Mouse (Mus musculus) intestine, postnatal 0 days (tissue): ENCODE data around the gene Slc9a3r1. TPM values are rescaled to one million over a fixed set of nuclear protein-coding genes. Genes with fewer than 3 reads are reported as not detected.

Experiments
- ATAC-seq: fragments of 200-750 bp; cut with Nextera tagmentation; 2 replicates; pipeline ENCODE4 v1.8.0; 2017; ENCODE audit warnings: mild to moderate bottlenecking, moderate TSS enrichment, moderate library complexity
- H3K27ac ChIP-seq: fragments of 300-500 bp; sonication (generic); 2 replicates; pipeline ENCODE4 v1.5.1; 2014; ENCODE audit warnings: mild to moderate bottlenecking, low read depth, low read length, moderate library complexity
- H3K27me3 ChIP-seq: fragments of 300-500 bp; sonication (generic); replicated peaks from 2 replicates; pipeline ENCODE4 v1.6.1; 2014; ENCODE audit warnings: low read length, mixed read lengths; ENCODE audit not compliant: control insufficient read depth, insufficient read depth
- H3K36me3 ChIP-seq: fragments of 300-500 bp; sonication (generic); 2 replicates; pipeline ENCODE4 v1.6.1; 2014; ENCODE audit warnings: mild to moderate bottlenecking, moderate library complexity; ENCODE audit not compliant: control insufficient read depth, insufficient read depth
- H3K4me1 ChIP-seq: fragments of 300-500 bp; sonication (generic); replicated peaks from 2 replicates; pipeline ENCODE4 v1.6.1; 2014; ENCODE audit warnings: antibody characterized with exemption, low read length, mixed read lengths; ENCODE audit not compliant: control insufficient read depth, insufficient read depth
- H3K4me2 ChIP-seq: fragments of 300-500 bp; sonication (generic); replicated peaks from 2 replicates; pipeline ENCODE4 v1.6.1; 2014; ENCODE audit warnings: low read depth, mild to moderate bottlenecking, moderate library complexity
- H3K4me3 ChIP-seq: fragments of 300-500 bp; sonication (generic); 2 replicates; pipeline ENCODE4 v1.5.1; 2014; ENCODE audit warnings: low read depth, low read length
- H3K9ac ChIP-seq: fragments of 300-500 bp; sonication (generic); 2 replicates; pipeline ENCODE4 v1.6.1; 2014; ENCODE audit warnings: mild to moderate bottlenecking, low read depth, low read length
- H3K9me3 ChIP-seq: fragments of 300-500 bp; sonication (generic); 2 replicates; pipeline ENCODE4 v1.6.1; 2016; ENCODE audit warnings: mixed run types; ENCODE audit not compliant: control insufficient read depth
- CTCF ChIP-seq: sonication (generic); IDR thresholded peaks from 2 replicates; pipeline ENCODE4 v1.5.1; 2016; ENCODE audit warnings: low read depth, mild to moderate bottlenecking, control low read depth, antibody characterized with exemption, moderate library complexity
- WGBS: fragments of 180-500 bp; shearing (Covaris S2); extraction: QIAGEN DNeasy Blood & Tissue Kit; methylation state at CpG from one replicate; pipeline ENCODE4 v1.1.7; 2014; 5-methylcytosine and 5-hydroxymethylcytosine counted together
- polyA plus RNA-seq: library from polyadenylated mRNA; unstranded; fragments of >200 nt; fragmentation: Nextera tagmentation; extraction: Ambion mirVana; gene quantifications from 2 replicates; pipeline ENCODE4 v1.2.1, GENCODE M21; 2015

Gene Slc9a3r1
- polyA plus RNA-seq, 1 experiment from 2014 or later, result 679 TPM

DNA sequence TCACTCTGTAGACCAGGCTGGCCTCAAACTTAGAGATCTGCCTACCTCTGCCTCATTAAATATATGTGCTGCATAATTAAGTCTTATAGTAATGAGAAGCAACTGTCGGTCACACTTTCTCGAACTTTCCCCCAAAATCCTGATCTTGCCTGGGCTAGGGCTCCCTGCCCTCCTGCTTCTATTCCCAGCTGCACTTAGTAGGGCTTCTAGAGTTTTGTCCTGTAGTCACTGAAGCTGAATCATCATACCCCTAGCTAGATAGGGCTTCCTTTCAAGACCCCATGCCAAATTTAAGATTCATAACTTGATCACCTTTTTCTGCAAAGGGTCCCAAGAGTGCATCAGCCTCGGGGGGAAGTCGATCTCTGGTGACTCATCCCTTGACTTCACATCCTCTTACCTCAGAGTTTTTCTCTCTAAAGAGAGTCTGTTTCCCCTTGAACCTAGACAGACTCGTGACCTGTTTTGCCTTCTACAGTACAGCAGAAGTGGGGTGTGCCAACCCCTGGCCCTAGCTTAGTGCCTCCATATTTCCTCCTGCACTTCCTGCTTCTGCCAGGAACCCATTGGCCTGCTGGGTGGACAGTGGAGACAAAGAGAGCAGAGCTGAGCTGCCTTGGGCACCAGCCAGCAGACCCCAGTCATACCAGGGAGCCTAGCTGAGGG lies 24.4 kb upstream of the Slc9a3r1 start:
- H3K4me1 ChIP-seq, result no peaks in the 10 kb centered on the region
- H3K27me3 ChIP-seq, result no peaks in the 10 kb centered on the region
- H3K4me2 ChIP-seq, result no peak overlapping the region
- H3K9ac ChIP-seq, result no peak overlapping the region
- H3K9me3 ChIP-seq, result no peaks in the 10 kb centered on the region
- no peaks in the 10 kb centered on the region for H3K36me3 ChIP-seq
- H3K4me3 ChIP-seq, result no peak overlapping the region
- ATAC-seq, result no peak
- WGBS, result 77% methylated on average over 5 of the region's 5 CpGs
- H3K27ac ChIP-seq, result no peak overlapping the region
- TF ChIP-seq CTCF, result no peak

DNA sequence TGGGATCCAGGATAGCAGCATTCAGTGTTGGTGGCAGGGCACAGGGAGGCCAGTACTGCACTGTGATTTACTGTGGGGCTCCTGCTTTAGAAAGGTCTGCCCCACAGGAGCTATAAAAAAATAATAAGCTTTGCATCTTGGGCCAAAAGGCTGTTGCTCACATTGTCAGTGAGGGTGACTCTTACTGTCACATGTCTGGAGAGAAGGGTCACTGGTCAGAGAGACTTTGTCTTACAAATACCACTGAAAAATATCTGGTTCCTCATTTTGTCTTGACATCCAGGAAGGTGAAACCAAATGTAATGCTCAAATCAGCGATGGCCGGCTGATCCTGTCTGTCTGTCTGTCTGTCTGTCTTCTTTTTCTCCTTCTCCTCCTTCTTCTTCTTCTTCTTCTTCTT lies 21.2 kb upstream of the Slc9a3r1 start:
- H3K9me3 ChIP-seq, result no peaks in the 10 kb centered on the region
- no peaks in the 10 kb centered on the region for H3K27me3 ChIP-seq
- H3K36me3 ChIP-seq, result no peaks in the 10 kb centered on the region
- H3K4me1 ChIP-seq, result no peaks in the 10 kb centered on the region
- no peak for ATAC-seq
- no peak overlapping the region for H3K27ac ChIP-seq
- no peak for TF ChIP-seq CTCF
- H3K9ac ChIP-seq, result no peak overlapping the region
- WGBS, result 77% methylated on average over 2 of the region's 2 CpGs
- no peak overlapping the region for H3K4me2 ChIP-seq
- H3K4me3 ChIP-seq, result no peak overlapping the region

DNA sequence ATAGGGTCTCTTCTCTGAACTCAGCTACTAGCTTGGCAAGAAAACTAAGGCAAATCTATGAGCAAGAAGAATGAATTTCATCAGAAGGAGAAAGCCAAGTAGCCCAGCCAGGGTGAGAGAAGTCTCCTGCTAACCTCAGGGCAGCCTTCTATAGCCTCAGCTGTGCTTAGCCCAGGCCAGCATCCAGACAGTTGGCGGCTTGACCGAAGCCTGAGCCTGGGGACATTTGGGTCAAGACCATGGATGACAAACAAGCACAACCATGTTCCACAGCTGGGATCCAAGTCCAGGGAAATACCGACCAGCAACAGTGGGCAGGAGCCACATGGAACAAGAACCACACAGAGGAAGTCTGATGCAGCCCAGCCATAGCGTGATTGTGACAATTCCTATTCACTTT lies 15.3 kb upstream of the Slc9a3r1 start:
- H3K9me3 ChIP-seq, result no peaks in the 10 kb centered on the region
- TF ChIP-seq CTCF, result no peak
- H3K9ac ChIP-seq, result no peak overlapping the region
- H3K4me2 ChIP-seq, result no peak overlapping the region
- no peak for ATAC-seq
- whole genome bisulfite sequencing, result 87% methylated on average over 4 of the region's 4 CpGs
- no peak overlapping the region for H3K4me3 ChIP-seq
- H3K36me3 ChIP-seq, result no peaks in the 10 kb centered on the region
- no peak overlapping the region for H3K27ac ChIP-seq
- no peaks in the 10 kb centered on the region; the same call in 1 of the 2 replicates for H3K4me1 ChIP-seq
- 0 out of 2 replicates have a peak, but pooled peaks cover 2% of the 10 kb centered on the region for H3K27me3 ChIP-seq

DNA sequence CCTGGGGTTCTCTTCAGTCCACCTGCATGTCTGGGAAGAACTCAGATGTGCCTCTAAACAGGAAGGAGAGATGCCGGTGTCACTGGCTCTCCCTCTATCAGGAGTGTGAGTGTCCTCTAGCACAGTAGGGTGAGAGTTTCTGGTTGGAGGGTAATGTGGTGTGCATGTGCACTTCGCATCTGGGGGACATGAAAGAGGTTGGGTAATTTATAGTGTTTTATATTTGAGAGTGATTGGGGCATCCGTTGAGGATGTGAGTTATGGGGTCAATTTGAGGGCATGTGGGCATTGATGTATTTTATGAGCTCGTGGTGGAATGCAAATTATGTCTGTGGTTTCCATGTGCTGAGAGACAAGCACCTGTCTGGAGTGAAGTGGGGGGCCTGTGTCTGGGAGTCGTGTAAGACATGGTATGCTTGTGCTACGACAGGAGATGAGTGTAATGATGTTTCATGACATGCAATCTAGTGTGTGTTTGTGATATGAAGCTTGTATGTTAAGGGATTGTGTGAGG lies 12.3 kb upstream of the Slc9a3r1 start:
- no peak overlapping the region for H3K27ac ChIP-seq
- 44% methylated on average over 6 of the region's 6 CpGs for WGBS
- H3K36me3 ChIP-seq, result no peaks in the 10 kb centered on the region
- no peak overlapping the region for H3K4me2 ChIP-seq
- H3K9me3 ChIP-seq, result no peaks in the 10 kb centered on the region
- no peak overlapping the region for H3K4me3 ChIP-seq
- no peak overlapping the region for H3K9ac ChIP-seq
- 0 out of 2 replicates have a peak, but pooled peaks cover 6% of the 10 kb centered on the region for H3K27me3 ChIP-seq
- no peak for ATAC-seq
- TF ChIP-seq CTCF, result no peak
- H3K4me1 ChIP-seq, result no peaks in the 10 kb centered on the region; the same call in 1 of the 2 replicates

DNA sequence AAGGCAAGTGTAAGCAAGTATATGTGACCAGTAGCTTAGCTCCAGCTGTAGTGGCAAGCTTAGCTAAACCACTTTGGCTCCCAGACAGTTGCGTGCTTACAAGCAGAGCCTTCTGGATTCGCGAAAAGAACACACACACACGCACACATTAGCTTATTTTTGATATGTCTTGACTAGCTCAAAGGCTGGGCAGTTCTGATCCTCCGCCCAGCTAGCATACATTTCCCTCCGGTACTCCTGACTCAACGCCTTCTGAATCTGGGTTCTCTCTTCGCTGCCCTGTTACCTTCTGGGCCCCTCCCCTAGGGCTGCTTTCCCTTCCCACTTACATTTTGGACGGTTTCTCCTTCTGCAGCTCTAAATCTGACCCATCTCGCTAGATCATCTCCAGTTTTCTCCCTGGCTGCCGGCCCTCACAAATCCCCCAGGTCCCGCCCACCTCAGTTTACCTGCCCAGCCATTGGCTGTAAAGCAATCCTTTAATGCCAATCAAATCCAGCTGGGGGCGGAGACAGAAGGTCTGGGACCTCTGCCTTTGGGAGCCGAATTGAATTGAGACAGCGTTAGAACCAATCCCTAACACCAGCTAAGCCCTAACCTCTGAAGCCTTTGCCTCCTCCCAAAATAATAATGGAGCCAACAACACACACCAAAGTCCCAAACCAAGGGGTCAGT lies 11.2 kb upstream of the Slc9a3r1 start:
- Histone ChIP-seq H3K4me2 (peak overlapping the region; percentile 55), H3K27me3 (0 out of 2 replicates have a peak, but pooled peaks cover 9% of the 10 kb centered on the region), H3K27ac (no peak overlapping the region), H3K4me1 (no peaks in the 10 kb centered on the region; the same call in 1 of the 2 replicates), H3K9me3 (no peaks in the 10 kb centered on the region), H3K4me3 (peak overlapping the region; percentile 21), H3K9ac (no peak overlapping the region), H3K36me3 (no peaks in the 10 kb centered on the region)
- 5% methylated on average over 15 of the region's 15 CpGs for WGBS
- no peak for ATAC-seq
- TF ChIP-seq CTCF, result no peak

DNA sequence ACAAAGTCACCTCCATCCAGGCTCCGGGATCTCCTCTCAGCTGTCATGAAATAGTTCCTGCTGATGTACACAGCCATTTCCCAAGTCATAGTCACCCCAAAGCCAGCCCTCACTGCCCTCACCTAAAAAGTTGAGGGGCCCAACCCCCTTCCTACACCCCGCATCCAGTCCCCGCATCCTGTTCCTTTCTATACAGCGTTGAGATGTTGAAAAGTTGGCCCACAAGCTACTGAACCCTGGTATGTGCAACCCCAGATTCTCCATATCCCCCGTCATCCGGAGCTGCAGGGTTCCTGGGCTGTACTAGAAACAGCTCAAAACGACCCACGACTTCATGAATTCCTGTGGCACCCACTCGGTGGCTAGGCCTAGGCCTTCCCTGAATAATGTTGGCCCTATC lies 10.1 kb upstream of the Slc9a3r1 start:
- Histone ChIP-seq H3K27ac (no peak overlapping the region), H3K4me2 (no peak overlapping the region), H3K27me3 (0 out of 2 replicates have a peak, but pooled peaks cover 9% of the 10 kb centered on the region), H3K9ac (no peak overlapping the region), H3K4me3 (no peak overlapping the region), H3K4me1 (no peaks in the 10 kb centered on the region; the same call in 1 of the 2 replicates), H3K9me3 (no peaks in the 10 kb centered on the region), H3K36me3 (no peaks in the 10 kb centered on the region)
- ATAC-seq, result no peak
- TF ChIP-seq CTCF, result no peak
- WGBS, result 81% methylated on average over 9 of the region's 9 CpGs
